Mouse (Mus musculus) G1E (cell line): ENCODE data around the gene Ptchd4. TPM values are rescaled to one million over a fixed set of nuclear protein-coding genes. Genes with fewer than 3 reads are reported as not detected.

Experiments used
- ATAC-seq: 2 replicates; pipeline ENCODE4 v1.8.0; 2016; ENCODE audit warnings: mild to moderate bottlenecking; ENCODE audit not compliant: insufficient number of reproducible peaks, poor library complexity, low FRiP score, severe bottlenecking; ENCODE audit errors: extremely low read depth
- DNase-seq: peaks from one replicate; pipeline ENCODE4 v3.0.0; 2012; ENCODE audit warnings: low spot score
- H3K27me3 ChIP-seq: 2 replicates; pipeline ENCODE4 v1.6.1; 2012; ENCODE audit warnings: mild to moderate bottlenecking, low read length, inconsistent platforms; ENCODE audit not compliant: insufficient read depth
- H3K36me3 ChIP-seq: replicated peaks from 2 replicates; pipeline ENCODE3; 2012; ENCODE audit warnings: mild to moderate bottlenecking, inconsistent platforms
- H3K4me1 ChIP-seq: 2 replicates; pipeline ENCODE4 v1.6.1; 2012; ENCODE audit warnings: low read depth, low read length, inconsistent platforms, mixed read lengths; ENCODE audit not compliant: insufficient read depth
- H3K4me3 ChIP-seq: 2 replicates; pipeline ENCODE4 v1.5.1; 2012; ENCODE audit warnings: low read depth, mild to moderate bottlenecking, inconsistent platforms, low read length, moderate library complexity, mixed read lengths
- H3K9me3 ChIP-seq: replicated peaks from 2 replicates; pipeline ENCODE4 v1.6.1; 2012; ENCODE audit warnings: inconsistent platforms
- CTCF ChIP-seq: IDR thresholded peaks from 2 replicates; pipeline ENCODE4 v1.5.1; 2012; ENCODE audit warnings: low read depth, low read length, inconsistent platforms, mixed read lengths
- GATA1 ChIP-seq: IDR thresholded peaks from 2 replicates; pipeline ENCODE4 v1.6.1; 2012; ENCODE audit warnings: borderline replicate concordance, low read length, inconsistent platforms, mixed read lengths
- GATA2 ChIP-seq: IDR thresholded peaks from 2 replicates; pipeline ENCODE4 v1.6.1; 2012; ENCODE audit warnings: low read depth, low read length, inconsistent platforms, borderline replicate concordance
- POLR2AphosphoS5 ChIP-seq: IDR thresholded peaks from 2 replicates; pipeline ENCODE4 v1.6.1; 2012; ENCODE audit warnings: low read depth, low read length, inconsistent platforms; ENCODE audit not compliant: insufficient replicate concordance
- TAL1 ChIP-seq: conservative IDR thresholded peaks from 2 replicates; pipeline ENCODE4 v1.6.1; 2012; ENCODE audit warnings: low read depth, low read length, inconsistent platforms, mixed read lengths
- polyA plus RNA-seq: library from polyadenylated mRNA; stranded (reverse); fragments of >175 nt; gene quantifications from 2 replicates; pipeline ENCODE4 v1.2.3, GENCODE M21; 2012
- total RNA-seq, 2 experiments: library from RNA; stranded (forward) in 1 of 2; stranded (reverse) in 1 of 2; fragments of 200-1000 nt in 1 of 2; fragments of >200 nt in 1 of 2; fragmentation: Nextera tagmentation in 1 of 2; gene quantifications; 2 replicates each; pipeline ENCODE4 v1.2.3; 2014 to 2017

The Ptchd4 gene
- total and polyA plus RNA-seq, 3 experiments, result 0.05 TPM; not detected in 2

GRCm38 (mm10) chr17:42462726-42463125, 147.0 kb downstream of the Ptchd4 start:
- no peak for DNase-seq
- TF ChIP-seq CTCF, result no peak
- no peak for TF ChIP-seq TAL1
- no peak for TF ChIP-seq POLR2AphosphoS5
- TF ChIP-seq GATA2, result no peak
- TF ChIP-seq GATA1, result no peak
- no peaks in the 10 kb centered on the region for H3K36me3 ChIP-seq
- H3K9me3 ChIP-seq, result 0 out of 2 replicates have a peak, but pooled peaks cover 2% of the 10 kb centered on the region
- no peak overlapping the region for H3K4me3 ChIP-seq
- no peaks in the 10 kb centered on the region for H3K27me3 ChIP-seq
- ATAC-seq, result no peak
- no peaks in the 10 kb centered on the region for H3K4me1 ChIP-seq

GRCm38 (mm10) chr17:42480173-42480991, 164.6 kb downstream of the Ptchd4 start:
- no peaks in the 10 kb centered on the region for H3K4me1 ChIP-seq
- no peak for TF ChIP-seq CTCF
- TF ChIP-seq GATA2, result no peak
- no peak for TF ChIP-seq TAL1
- no peak for TF ChIP-seq GATA1
- TF ChIP-seq POLR2AphosphoS5, result no peak
- H3K27me3 ChIP-seq, result no peaks in the 10 kb centered on the region
- DNase-seq, result no peak
- H3K4me3 ChIP-seq, result no peak overlapping the region
- no peaks in the 10 kb centered on the region for H3K36me3 ChIP-seq
- ATAC-seq, result no peak
- H3K9me3 ChIP-seq, result 0 out of 2 replicates have a peak, but pooled peaks cover 3% of the 10 kb centered on the region

DNA sequence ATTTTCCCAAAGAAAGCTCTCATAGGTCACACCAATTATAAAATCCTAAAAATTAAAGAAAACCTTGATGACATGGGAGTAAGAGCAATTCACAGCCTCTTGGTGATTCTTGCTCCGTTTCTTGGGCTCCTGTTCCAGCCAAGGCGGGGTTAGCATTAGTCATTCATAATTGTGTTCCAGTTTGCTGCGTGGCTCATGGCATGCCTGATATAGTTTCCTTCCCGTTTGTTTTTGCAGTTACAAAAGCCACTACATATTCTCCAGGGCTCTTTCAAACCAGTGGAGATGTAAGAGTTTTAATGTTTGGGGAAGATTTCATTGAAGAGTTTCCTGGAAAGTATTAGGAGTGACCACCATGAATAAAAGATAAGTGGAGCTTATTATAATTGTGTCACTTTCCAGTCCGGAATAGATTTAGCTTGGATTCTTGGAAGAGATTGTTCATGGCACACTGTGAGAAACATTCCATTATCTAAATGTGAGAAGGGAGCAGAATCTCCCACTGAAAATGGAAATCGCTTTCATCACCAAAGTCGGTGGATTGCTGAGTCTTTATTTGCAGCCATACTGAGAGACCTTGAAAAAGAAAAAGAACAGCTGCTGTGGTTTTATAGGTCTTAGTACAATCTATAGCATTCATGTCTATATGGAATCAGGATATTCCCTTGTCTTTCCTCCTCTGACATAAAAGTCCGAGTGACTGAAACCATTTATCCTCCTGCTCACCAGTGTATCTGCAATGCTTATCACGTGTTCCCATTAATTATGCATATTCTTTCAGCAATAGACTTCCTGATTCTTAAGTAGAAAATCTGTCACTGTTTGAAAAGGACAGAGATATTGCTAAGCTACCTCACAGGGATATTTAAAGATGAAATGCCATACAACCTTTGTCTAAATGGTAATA, 193.9 kb downstream of the Ptchd4 start:
- Histone ChIP-seq H3K9me3 (0 out of 2 replicates have a peak, but pooled peaks cover 4% of the 10 kb centered on the region), H3K4me1 (no peaks in the 10 kb centered on the region), H3K36me3 (no peaks in the 10 kb centered on the region), H3K4me3 (no peak overlapping the region), H3K27me3 (no peaks in the 10 kb centered on the region)
- no peak for DNase-seq
- TF ChIP-seq TAL1, result no peak
- TF ChIP-seq GATA1, result no peak
- TF ChIP-seq CTCF, result no peak
- ATAC-seq, result no peak

DNA sequence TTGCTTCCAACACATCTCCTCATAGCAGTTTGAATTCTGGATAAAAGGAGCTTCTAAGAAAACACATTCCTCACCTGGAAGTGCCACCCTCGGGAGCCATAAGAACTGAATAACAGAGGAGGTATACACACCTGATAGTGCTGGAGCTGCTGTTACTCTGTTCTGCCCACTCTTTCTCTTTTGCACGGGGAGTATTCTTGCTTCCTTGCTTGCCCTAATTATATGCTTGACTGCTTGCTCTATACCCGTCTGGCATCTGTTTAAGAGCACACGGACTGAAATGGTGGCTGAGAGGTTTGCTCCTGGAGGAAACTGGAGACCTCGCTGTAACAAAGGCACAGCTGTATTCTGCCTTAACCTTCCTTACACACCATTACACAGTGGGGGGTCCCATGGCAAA, 214.4 kb downstream of the Ptchd4 start:
- H3K4me3 ChIP-seq, result no peak overlapping the region
- peaks cover 4% of the 10 kb centered on the region; the same call in 1 of the 2 replicates for H3K9me3 ChIP-seq
- H3K27me3 ChIP-seq, result no peaks in the 10 kb centered on the region
- H3K4me1 ChIP-seq, result no peaks in the 10 kb centered on the region
- H3K36me3 ChIP-seq, result no peaks in the 10 kb centered on the region
- ATAC-seq (no peak), DNase-seq (no peak)
- TF ChIP-seq TAL1, result no peak

DNA sequence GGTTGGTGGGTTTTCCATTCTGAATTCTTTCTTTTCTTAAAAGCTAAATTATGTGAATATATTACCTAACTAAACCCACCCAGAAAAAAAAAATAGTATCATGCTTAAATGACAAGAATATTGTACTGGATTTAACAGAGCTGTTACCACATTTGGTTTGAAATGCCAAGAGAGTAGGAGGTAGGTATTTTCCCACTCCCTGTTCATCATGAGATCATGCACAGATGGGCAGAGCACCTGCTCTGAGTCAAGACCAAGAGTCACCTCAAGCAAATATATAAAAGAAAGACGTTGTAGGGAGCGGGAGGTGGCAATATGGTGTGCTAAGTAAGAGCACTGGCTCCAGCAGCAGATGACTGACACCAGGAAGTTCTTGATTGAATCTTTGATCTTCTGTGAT, 233.8 kb downstream of the Ptchd4 start:
- Histone ChIP-seq H3K9me3 (peaks cover 2% of the 10 kb centered on the region; the same call in 1 of the 2 replicates), H3K27me3 (no peaks in the 10 kb centered on the region), H3K4me3 (no peak overlapping the region), H3K4me1 (no peaks in the 10 kb centered on the region), H3K36me3 (no peaks in the 10 kb centered on the region)
- TF ChIP-seq POLR2AphosphoS5 (no peak), TAL1 (no peak), GATA2 (no peak), CTCF (no peak), GATA1 (no peak)
- DNase-seq (no peak), ATAC-seq (no peak; the same call in 1 of the 2 replicates)
